Mouse (Mus musculus) adrenal gland, postnatal 4 days (tissue): ENCODE data around the gene Csmd2. TPM values are rescaled to one million over a fixed set of nuclear protein-coding genes. Genes with fewer than 3 reads are reported as not detected.

Source experiments
- DNase-seq, 2 experiments: peaks; one replicate each; pipeline ENCODE4 v3.0.0; 2021 to 2022; ENCODE audit warnings: low spot score in 2 of 2, mixed read lengths in 2 of 2
- long read RNA-seq, 2 experiments: library from polyadenylated mRNA; stranded (forward); transcript quantifications; one replicate each; pipeline ENCODE4 v2.0.0; 2021
- total RNA-seq, 2 experiments: library from RNA; stranded (reverse); gene quantifications; 2 replicates each; pipeline ENCODE4 v1.2.3; 2021

Gene Csmd2
- total RNA-seq = 1 to 10 TPM; 1.9 to 2.3 TPM
- long read RNA-seq, experiment 1 = 0 reads
- long read RNA-seq, experiment 2 = 0 reads

- no peak for DNase-seq
These were observed at the start of gene Csmd2 for GRCm38 (mm10) chr4:127987784-127988455. Gene Csmd2, plus strand, starts transcription at chr4:127987857.

GRCm38 (mm10) chr4:127947696-127948095 lies 40.0 kb upstream of the Csmd2 start:
- no peak for DNase-seq

GRCm38 (mm10) chr4:127953006-127953710 lies 34.5 kb upstream of the Csmd2 start:
- DNase-seq = no peak

- no peak for DNase-seq
These were observed 18.6 kb upstream of the Csmd2 start for GRCm38 (mm10) chr4:127969101-127969500.

- DNase-seq = no peak
These were observed 17.6 kb upstream of the Csmd2 start for GRCm38 (mm10) chr4:127970018-127970421.

- no peak for DNase-seq
These were observed 16.5 kb upstream of the Csmd2 start, which contains the start of gene CK137956 for GRCm38 (mm10) chr4:127970901-127971868. Gene CK137956, minus strand, starts transcription at chr4:127970951.

- DNase-seq = no peak
These were observed 14.7 kb upstream of the Csmd2 start for GRCm38 (mm10) chr4:127972976-127973375.

GRCm38 (mm10) chr4:127981125-127981524 lies 6.5 kb upstream of the Csmd2 start:
- no peak for DNase-seq

GRCm38 (mm10) chr4:127984426-127984825 lies 3.2 kb upstream of the Csmd2 start:
- no peak for DNase-seq

- DNase-seq = no peak
These were observed 1.8 kb upstream of the Csmd2 start for GRCm38 (mm10) chr4:127985874-127986273.

GRCm38 (mm10) chr4:127986491-127987075 lies 1.1 kb upstream of the Csmd2 start:
- no peak for DNase-seq

GRCm38 (mm10) chr4:127987270-127987669 lies 387 bp upstream of the Csmd2 start:
- no peak for DNase-seq

- no peak for DNase-seq
These were observed 996 bp downstream of the Csmd2 start for GRCm38 (mm10) chr4:127988526-127989180.

- DNase-seq = no peak
These were observed 1.8 kb downstream of the Csmd2 start for GRCm38 (mm10) chr4:127989347-127989995.

- no peak for DNase-seq
These were observed 11.6 kb downstream of the Csmd2 start for GRCm38 (mm10) chr4:127999281-127999680.

GRCm38 (mm10) chr4:128002638-128003101 lies 15.0 kb downstream of the Csmd2 start:
- DNase-seq = no peak

GRCm38 (mm10) chr4:128004797-128005452 lies 17.3 kb downstream of the Csmd2 start:
- no peak for DNase-seq

GRCm38 (mm10) chr4:128019465-128019864 lies 31.8 kb downstream of the Csmd2 start:
- DNase-seq = no peak

GRCm38 (mm10) chr4:128028294-128028693 lies 40.6 kb downstream of the Csmd2 start:
- no peak for DNase-seq
